Mouse (Mus musculus): ENCODE data around the gene Zmynd8.

GRCm38 (mm10) chr2:165884577-165885224 is 14.1 kb downstream of the Zmynd8 start:
- TF ChIP-seq GATA1 (IDR thresholded peaks at IDR 0.05; ENCODE audit: borderline replicate concordance, low read length), result no peak
- TF ChIP-seq FLI1 (IDR thresholded peaks at IDR 0.05; ENCODE audit: low read length), result no peak
